Mouse (Mus musculus) intestine, embryonic 16.5 days (tissue): ENCODE measurements around the gene Atp1b2. TPM values are rescaled to one million over a fixed set of nuclear protein-coding genes. Genes with fewer than 3 reads are reported as not detected.

ENCODE experiments used
- ATAC-seq: fragments of 200-750 bp; cut with Nextera tagmentation; 2 replicates; pipeline ENCODE4 v1.8.0; 2017; ENCODE audit warnings: moderate TSS enrichment, moderate library complexity
- H3K27ac ChIP-seq: fragments of 300-500 bp; sonication (generic); 2 replicates; pipeline ENCODE4 v1.5.1; 2014; ENCODE audit warnings: mild to moderate bottlenecking, low read length
- H3K27me3 ChIP-seq: fragments of 300-500 bp; sonication (generic); replicated peaks from 2 replicates; pipeline ENCODE4 v1.6.1; 2014; ENCODE audit warnings: low read length, control low read depth, mixed read lengths; ENCODE audit not compliant: control insufficient read depth, insufficient read depth
- H3K36me3 ChIP-seq: fragments of 300-500 bp; sonication (generic); 2 replicates; pipeline ENCODE4 v1.6.1; 2014; ENCODE audit warnings: low read length, control low read depth; ENCODE audit not compliant: control insufficient read depth, insufficient read depth
- H3K4me1 ChIP-seq: fragments of 300-500 bp; sonication (generic); 2 replicates; pipeline ENCODE4 v1.6.1; 2014; ENCODE audit warnings: low read length, control low read depth, mixed read lengths; ENCODE audit not compliant: control insufficient read depth, insufficient read depth
- H3K4me2 ChIP-seq: fragments of 300-500 bp; sonication (generic); 2 replicates; pipeline ENCODE4 v1.6.1; 2014; ENCODE audit warnings: low read depth, low read length, control low read depth
- H3K4me3 ChIP-seq: fragments of 300-500 bp; sonication (generic); 2 replicates; pipeline ENCODE4 v1.5.1; 2014; ENCODE audit warnings: mild to moderate bottlenecking, low read length
- H3K9ac ChIP-seq: fragments of 300-500 bp; sonication (generic); 2 replicates; pipeline ENCODE4 v1.6.1; 2014; ENCODE audit warnings: low read depth, low read length
- H3K9me3 ChIP-seq: fragments of 300-500 bp; sonication (generic); 2 replicates; pipeline ENCODE4 v1.6.1; 2016; ENCODE audit warnings: low read length, control low read depth; ENCODE audit not compliant: control insufficient read depth
- WGBS: fragments of 180-500 bp; shearing (Covaris S2); extraction: QIAGEN DNeasy Blood & Tissue Kit; methylation state at CpG from one replicate; pipeline ENCODE4 v1.1.7; 2014; 5-methylcytosine and 5-hydroxymethylcytosine counted together
- polyA plus RNA-seq: library from polyadenylated mRNA; unstranded; fragments of >200 nt; fragmentation: Nextera tagmentation; extraction: Ambion mirVana; gene quantifications from 2 replicates; pipeline ENCODE4 v1.2.1, GENCODE M21; 2015

The Atp1b2 gene
- polyA plus RNA-seq, 1 experiment from 2014 or later: 6.6 TPM

DNA sequence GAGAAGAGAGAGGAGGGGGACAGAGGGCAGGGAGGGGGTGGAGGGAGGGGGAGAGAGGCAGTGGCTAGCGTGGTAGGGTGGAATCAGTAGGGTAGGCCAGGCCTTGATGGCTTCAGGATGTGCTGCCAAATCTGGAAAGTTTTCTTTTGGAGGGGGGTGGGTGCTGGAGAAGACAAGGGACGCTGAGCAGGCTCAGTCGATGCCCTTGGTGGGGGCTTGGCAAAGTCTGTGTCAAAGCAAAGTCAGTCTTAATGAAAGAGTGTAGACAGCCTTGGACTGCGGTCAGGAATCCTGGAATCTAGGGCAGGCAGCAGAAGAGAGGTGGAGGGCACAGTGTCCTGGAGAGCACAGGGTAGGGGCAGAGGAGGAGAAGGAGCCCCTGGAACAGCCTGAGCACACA, 5.2 kb upstream of the Atp1b2 start:
- Histone ChIP-seq H3K4me1 (peaks cover 3% of the 10 kb centered on the region; the same call in 1 of the 2 replicates), H3K4me2 (no peak overlapping the region), H3K9ac (no peak overlapping the region), H3K36me3 (no peaks in the 10 kb centered on the region), H3K4me3 (no peak overlapping the region), H3K9me3 (no peaks in the 10 kb centered on the region), H3K27me3 (no peaks in the 10 kb centered on the region), H3K27ac (no peak overlapping the region)
- WGBS: 47% methylated on average over 4 of the region's 4 CpGs
- ATAC-seq: no peak

DNA sequence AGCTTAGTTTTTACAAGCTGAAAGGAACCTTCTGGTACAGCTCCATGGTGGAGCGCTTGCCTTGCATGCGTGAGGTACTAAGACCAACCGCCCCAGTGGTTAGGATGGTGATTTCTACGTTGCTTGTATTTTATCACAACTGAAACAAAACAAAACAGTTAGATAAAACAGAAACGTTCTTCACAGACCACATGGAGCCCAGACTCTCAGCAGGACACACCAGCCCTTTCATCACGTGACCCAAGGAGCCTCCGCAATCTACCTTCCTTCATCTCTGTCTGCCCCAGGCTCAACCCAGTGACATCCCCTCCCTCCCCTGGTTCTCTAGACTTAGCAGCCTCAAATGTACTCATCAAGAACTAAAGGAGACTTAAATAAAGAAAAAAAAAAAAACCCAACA, 3.7 kb upstream of the Atp1b2 start:
- Histone ChIP-seq H3K4me2 (no peak overlapping the region), H3K9me3 (no peaks in the 10 kb centered on the region), H3K4me1 (peaks cover 14% of the 10 kb centered on the region), H3K27ac (no peak overlapping the region), H3K27me3 (peaks cover 11% of the 10 kb centered on the region; the same call in 1 of the 2 replicates), H3K36me3 (no peaks in the 10 kb centered on the region), H3K9ac (no peak overlapping the region), H3K4me3 (no peak overlapping the region)
- 60% methylated on average over 7 of the region's 7 CpGs for WGBS
- no peak for ATAC-seq

DNA sequence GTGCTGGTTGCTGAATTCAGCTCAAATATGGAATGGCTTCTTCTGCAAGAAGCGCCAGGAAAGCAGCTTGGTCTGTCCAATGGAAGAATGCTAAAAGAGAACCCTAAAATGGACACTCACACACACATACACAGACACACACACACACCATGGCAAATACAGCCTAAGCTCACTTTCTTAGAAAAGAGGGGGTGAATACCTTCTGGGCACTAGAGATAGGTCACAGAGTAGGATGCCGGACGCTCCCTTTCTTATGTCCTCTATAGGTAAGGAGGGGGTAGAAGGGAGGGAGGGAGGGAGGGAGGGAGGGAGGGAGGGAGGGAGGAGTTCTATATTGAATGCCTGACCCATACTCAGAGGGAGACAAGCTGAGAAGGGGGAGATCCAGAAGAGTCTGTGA, 2.8 kb upstream of the Atp1b2 start:
- Histone ChIP-seq H3K9me3 (no peaks in the 10 kb centered on the region), H3K4me1 (peaks cover 13% of the 10 kb centered on the region), H3K4me2 (no peak overlapping the region), H3K36me3 (no peaks in the 10 kb centered on the region), H3K4me3 (no peak overlapping the region), H3K27me3 (peaks cover 12% of the 10 kb centered on the region; the same call in 1 of the 2 replicates), H3K27ac (no peak overlapping the region), H3K9ac (no peak overlapping the region)
- no peak for ATAC-seq
- WGBS: 87% methylated on average over 3 of the region's 3 CpGs

DNA sequence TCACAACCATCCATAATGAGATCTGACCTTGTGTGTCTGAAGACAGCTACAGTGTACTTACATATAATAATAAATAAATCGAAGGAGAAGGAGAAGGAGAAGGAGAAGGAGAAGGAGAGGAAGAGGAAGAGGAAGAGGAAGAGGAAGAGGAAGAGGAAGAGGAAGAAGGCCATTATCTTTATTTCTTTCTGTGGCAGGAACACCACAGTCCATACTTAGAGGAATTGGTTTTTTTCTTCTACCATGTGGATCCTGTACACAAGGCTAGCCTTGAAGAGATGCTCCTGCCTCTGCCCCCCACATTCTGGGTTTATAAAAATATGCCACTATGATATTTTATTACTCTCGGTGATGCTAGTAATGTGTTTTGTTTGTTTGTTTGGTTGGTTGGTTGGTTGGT, 1.1 kb upstream of the Atp1b2 start:
- H3K27ac ChIP-seq: no peak overlapping the region
- peaks cover 12% of the 10 kb centered on the region; the same call in 1 of the 2 replicates for H3K27me3 ChIP-seq
- H3K4me1 ChIP-seq: peaks cover 13% of the 10 kb centered on the region
- ATAC-seq: no peak
- H3K4me3 ChIP-seq: no peak overlapping the region
- no peak overlapping the region for H3K4me2 ChIP-seq
- H3K36me3 ChIP-seq: no peaks in the 10 kb centered on the region
- 91% methylated on average over 2 of the region's 2 CpGs for whole genome bisulfite sequencing
- no peaks in the 10 kb centered on the region for H3K9me3 ChIP-seq
- H3K9ac ChIP-seq: no peak overlapping the region

DNA sequence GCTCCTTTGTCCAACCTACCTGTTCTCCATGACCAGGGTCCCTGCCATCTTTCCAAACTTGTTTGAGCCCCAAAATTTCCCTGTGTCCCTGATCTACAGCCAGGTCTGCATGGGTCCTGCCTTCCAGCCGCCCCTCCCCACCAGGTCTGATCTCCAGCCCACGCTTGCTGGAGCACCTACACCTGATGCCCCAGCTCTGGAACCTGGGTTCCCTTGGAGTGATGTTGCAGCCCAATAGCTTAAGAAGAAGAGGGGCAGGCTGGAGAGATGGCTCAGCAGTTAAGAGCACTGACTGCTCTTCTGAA, 701 bp upstream of the Atp1b2 start:
- peak overlapping the region; percentile 65 for H3K4me3 ChIP-seq
- 0 out of 2 replicates have a peak overlapping the region, but pooled peaks have one; percentile 48 for H3K9ac ChIP-seq
- peaks cover 12% of the 10 kb centered on the region; the same call in 1 of the 2 replicates for H3K27me3 ChIP-seq
- H3K4me2 ChIP-seq: peak overlapping the region; percentile 100
- H3K27ac ChIP-seq: no peak overlapping the region
- ATAC-seq: no peak
- 54% methylated on average over 2 of the region's 2 CpGs for WGBS
- peaks cover 17% of the 10 kb centered on the region for H3K4me1 ChIP-seq
- H3K9me3 ChIP-seq: no peaks in the 10 kb centered on the region
- no peaks in the 10 kb centered on the region for H3K36me3 ChIP-seq

DNA sequence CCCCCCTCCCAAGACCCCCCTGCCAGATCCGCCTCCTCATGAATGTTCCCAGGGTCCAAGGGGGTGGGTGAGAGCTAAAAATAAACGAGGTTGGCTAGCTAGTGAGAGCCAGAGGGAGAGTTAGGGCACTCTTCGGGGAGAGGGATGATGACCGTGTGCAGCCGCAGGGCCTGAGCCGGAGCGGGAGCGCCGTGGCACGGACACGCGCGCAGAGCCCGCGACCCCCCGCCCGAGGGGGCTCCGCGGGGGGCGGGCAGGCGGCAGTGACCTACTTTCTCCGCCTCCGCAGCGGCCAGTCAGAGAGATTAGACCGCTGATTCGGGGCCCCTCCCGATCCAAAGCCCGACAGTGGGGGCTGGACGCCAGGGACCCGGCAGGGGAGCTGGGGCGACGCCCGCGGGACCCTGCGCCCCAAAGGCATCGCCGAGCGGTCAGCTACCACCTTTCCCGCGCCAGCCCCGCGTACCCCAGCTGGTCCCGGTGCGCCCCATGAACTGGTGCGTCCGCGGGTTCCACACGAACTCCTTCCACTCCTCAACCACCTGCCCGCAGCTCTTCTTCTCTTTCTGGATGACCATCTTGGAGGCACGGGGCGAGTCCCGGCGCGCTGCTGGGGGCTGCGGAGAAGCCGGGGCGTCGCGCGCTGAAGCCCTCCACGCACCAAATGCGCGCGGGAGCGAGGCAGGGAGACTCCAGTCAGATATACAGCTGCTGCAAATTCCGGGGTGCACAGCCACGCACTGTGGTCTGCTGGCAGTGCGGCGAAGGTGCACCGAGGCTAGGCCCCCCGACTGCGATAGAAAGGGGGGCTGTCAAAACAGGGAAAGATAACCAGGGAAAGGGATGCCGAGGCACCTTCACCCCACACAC, 712 bp downstream of the Atp1b2 start:
- Histone ChIP-seq H3K4me2 (peak overlapping the region; percentile 100), H3K4me3 (peak overlapping the region; percentile 65), H3K36me3 (no peaks in the 10 kb centered on the region), H3K27me3 (peaks cover 12% of the 10 kb centered on the region; the same call in 1 of the 2 replicates), H3K4me1 (peaks cover 24% of the 10 kb centered on the region), H3K27ac (no peak overlapping the region), H3K9me3 (no peaks in the 10 kb centered on the region), H3K9ac (peak overlapping the region; percentile 71)
- ATAC-seq: peak; percentile 38
- under 1% methylated on average over 65 of the region's 73 CpGs for WGBS

DNA sequence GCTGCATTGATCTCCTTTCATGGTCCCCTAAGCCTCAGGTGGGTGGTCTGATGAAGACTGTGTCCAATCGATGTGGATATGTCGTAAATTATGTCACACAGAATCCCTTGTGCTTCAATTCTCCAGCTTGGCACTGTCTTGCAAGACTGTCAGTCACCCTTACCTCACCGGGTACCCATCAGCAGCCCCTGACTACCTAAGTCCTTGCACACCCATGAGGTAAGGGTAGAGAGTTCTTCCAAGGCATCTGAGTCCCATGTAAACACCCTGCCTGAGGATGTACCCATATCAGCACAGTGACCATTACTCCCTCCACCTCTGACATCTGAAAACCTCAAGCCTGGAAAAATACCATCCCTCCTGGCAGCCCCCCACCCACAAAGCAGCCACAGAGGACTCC, 1.4 kb downstream of the Atp1b2 start:
- no peak for ATAC-seq
- Histone ChIP-seq H3K36me3 (no peaks in the 10 kb centered on the region), H3K4me2 (peak overlapping the region; percentile 100), H3K4me1 (peaks cover 31% of the 10 kb centered on the region), H3K27ac (no peak overlapping the region), H3K9ac (no peak overlapping the region), H3K27me3 (peaks cover 12% of the 10 kb centered on the region; the same call in 1 of the 2 replicates), H3K9me3 (no peaks in the 10 kb centered on the region), H3K4me3 (peak overlapping the region; percentile 65)
- 52% methylated on average over 3 of the region's 3 CpGs for WGBS

DNA sequence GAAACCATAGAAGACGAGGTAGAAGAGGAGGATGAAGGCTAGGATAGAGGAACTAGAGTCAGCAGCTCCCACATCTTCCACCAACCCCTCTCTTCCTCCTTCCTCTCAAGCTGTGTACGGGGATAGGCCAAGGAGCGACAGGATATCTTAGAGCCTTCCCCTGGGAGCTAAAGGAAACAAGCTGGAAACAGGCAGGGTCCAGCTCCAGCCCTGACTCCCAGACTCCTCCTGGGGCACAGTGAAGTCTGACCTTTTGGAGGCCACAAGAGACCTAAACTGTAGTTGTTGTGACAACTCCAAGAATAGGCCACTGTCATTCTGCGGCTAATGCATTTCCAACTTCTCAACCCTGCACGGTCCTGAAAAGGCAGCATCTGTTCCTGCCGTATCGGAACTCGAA, 2.2 kb downstream of the Atp1b2 start:
- Histone ChIP-seq H3K4me1 (peaks cover 34% of the 10 kb centered on the region), H3K9me3 (no peaks in the 10 kb centered on the region), H3K36me3 (no peaks in the 10 kb centered on the region), H3K27me3 (peaks cover 12% of the 10 kb centered on the region; the same call in 1 of the 2 replicates), H3K4me2 (no peak overlapping the region), H3K27ac (no peak overlapping the region), H3K9ac (no peak overlapping the region), H3K4me3 (no peak overlapping the region)
- 82% methylated on average over 8 of the region's 8 CpGs for WGBS
- no peak for ATAC-seq

DNA sequence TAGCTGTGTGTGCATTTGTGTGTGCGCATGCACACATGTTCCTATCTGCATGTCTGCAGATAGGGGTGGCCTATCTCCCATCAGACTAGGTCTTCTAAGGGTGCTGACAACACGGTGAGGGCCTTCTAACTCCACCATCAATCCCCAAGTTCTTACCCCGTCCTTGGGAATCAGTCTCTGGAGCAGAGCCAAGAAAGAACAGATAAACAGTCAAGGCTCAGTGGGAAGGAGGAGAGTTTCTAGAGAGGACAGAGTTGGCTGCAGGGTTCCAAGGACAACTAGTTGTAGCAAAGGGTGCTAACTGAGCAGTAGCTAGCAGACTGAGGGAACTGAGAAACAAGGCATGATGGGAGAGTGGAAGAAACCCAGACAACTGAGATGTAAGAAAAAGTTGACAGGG, 4.0 kb downstream of the Atp1b2 start:
- no peak for ATAC-seq

More for the DNA sequence above, 4.0 kb downstream of the Atp1b2 start:
- H3K9me3 ChIP-seq: no peaks in the 10 kb centered on the region
- no peak overlapping the region for H3K4me2 ChIP-seq
- no peak overlapping the region for H3K27ac ChIP-seq
- WGBS: 49% methylated on average over 3 of the region's 3 CpGs
- H3K36me3 ChIP-seq: no peaks in the 10 kb centered on the region
- no peak overlapping the region for H3K4me3 ChIP-seq
- H3K9ac ChIP-seq: no peak overlapping the region
- H3K4me1 ChIP-seq: peaks cover 34% of the 10 kb centered on the region
- peaks cover 12% of the 10 kb centered on the region; the same call in 1 of the 2 replicates for H3K27me3 ChIP-seq
